Mouse (Mus musculus) MEL (cell line): ENCODE results near the gene Cnn2.
A peak's percentile ranks its signal among the peaks of the same experiment; 100 is the strongest.

Experiments
- CHD2 ChIP-seq: IDR thresholded peaks from 2 replicates; pipeline ENCODE4 v1.6.1; 2011; ENCODE audit warnings: low read length, improper control_type of control experiment
- CTCF ChIP-seq, 3 experiments: IDR thresholded peaks in 2 of 3; conservative IDR thresholded peaks in 1 of 3; 2 replicates each; pipeline ENCODE4 v1.5.1; 2011 to 2012; ENCODE audit warnings: low read length in 3 of 3, low read depth in 2 of 3, mild to moderate bottlenecking in 2 of 3, improper control_type of control experiment in 1 of 3, inconsistent platforms in 1 of 3, mixed read lengths in 1 of 3, moderate library complexity in 1 of 3; ENCODE audit not compliant: control insufficient read depth in 1 of 3, insufficient read depth in 1 of 3, poor library complexity in 1 of 3, severe bottlenecking in 1 of 3
- ELF1 ChIP-seq: IDR thresholded peaks from 2 replicates; pipeline ENCODE4 v1.6.1; 2014; ENCODE audit warnings: low read depth, mild to moderate bottlenecking, inconsistent platforms, low read length, improper control_type of control experiment, moderate library complexity
- EP300 ChIP-seq, 2 experiments: IDR thresholded peaks; 2 replicates each; pipeline ENCODE4 v1.6.1; 2011; ENCODE audit warnings: improper control_type of control experiment in 2 of 2, low read length in 2 of 2, low read depth in 1 of 2, mild to moderate bottlenecking in 1 of 2
- GABPA ChIP-seq: IDR thresholded peaks from 2 replicates; pipeline ENCODE4 v1.6.1; 2012; ENCODE audit warnings: low read depth, mild to moderate bottlenecking, inconsistent platforms, low read length, improper control_type of control experiment, moderate library complexity
- HCFC1 ChIP-seq: IDR thresholded peaks from 2 replicates; pipeline ENCODE4 v1.6.1; 2012; ENCODE audit warnings: low read depth, mild to moderate bottlenecking, inconsistent platforms, low read length, improper control_type of control experiment, moderate library complexity
- MAFK ChIP-seq: IDR thresholded peaks from 2 replicates; pipeline ENCODE4 v1.6.1; 2011; ENCODE audit warnings: low read depth, mild to moderate bottlenecking, low read length, improper control_type of control experiment, borderline replicate concordance
- MXI1 ChIP-seq: IDR thresholded peaks from 2 replicates; pipeline ENCODE4 v1.6.1; 2011; ENCODE audit warnings: mild to moderate bottlenecking, low read depth, low read length, improper control_type of control experiment
- NELFE ChIP-seq: IDR thresholded peaks from 2 replicates; pipeline ENCODE4 v1.6.1; 2011; ENCODE audit warnings: low read depth, low read length, improper control_type of control experiment
- NRF1 ChIP-seq: IDR thresholded peaks from 2 replicates; pipeline ENCODE4 v1.6.1; 2014; ENCODE audit warnings: low read depth, mild to moderate bottlenecking, inconsistent platforms, low read length, improper control_type of control experiment, moderate library complexity; ENCODE audit not compliant: poor library complexity, insufficient read depth, severe bottlenecking
- POLR2A ChIP-seq, 2 experiments: IDR thresholded peaks; 2 replicates each; pipeline ENCODE4 v1.6.1; 2011 to 2012; ENCODE audit warnings: low read length in 2 of 2, mild to moderate bottlenecking in 2 of 2, control low read depth in 1 of 2, improper control_type of control experiment in 1 of 2, low read depth in 1 of 2, moderate library complexity in 1 of 2; ENCODE audit not compliant: control insufficient read depth in 1 of 2, insufficient read depth in 1 of 2, poor library complexity in 1 of 2
- RAD21 ChIP-seq: IDR thresholded peaks from 2 replicates; pipeline ENCODE4 v1.6.1; 2011; ENCODE audit warnings: mild to moderate bottlenecking, low read depth, low read length, improper control_type of control experiment
- TAL1 ChIP-seq: IDR thresholded peaks from 2 replicates; pipeline ENCODE4 v1.6.1; 2012; ENCODE audit warnings: mild to moderate bottlenecking, inconsistent platforms, low read length, moderate library complexity, mixed read lengths
- USF1 ChIP-seq: IDR thresholded peaks from 2 replicates; pipeline ENCODE4 v1.6.1; 2014; ENCODE audit warnings: low read depth, mild to moderate bottlenecking, inconsistent platforms, low read length, improper control_type of control experiment, moderate library complexity

DNA sequence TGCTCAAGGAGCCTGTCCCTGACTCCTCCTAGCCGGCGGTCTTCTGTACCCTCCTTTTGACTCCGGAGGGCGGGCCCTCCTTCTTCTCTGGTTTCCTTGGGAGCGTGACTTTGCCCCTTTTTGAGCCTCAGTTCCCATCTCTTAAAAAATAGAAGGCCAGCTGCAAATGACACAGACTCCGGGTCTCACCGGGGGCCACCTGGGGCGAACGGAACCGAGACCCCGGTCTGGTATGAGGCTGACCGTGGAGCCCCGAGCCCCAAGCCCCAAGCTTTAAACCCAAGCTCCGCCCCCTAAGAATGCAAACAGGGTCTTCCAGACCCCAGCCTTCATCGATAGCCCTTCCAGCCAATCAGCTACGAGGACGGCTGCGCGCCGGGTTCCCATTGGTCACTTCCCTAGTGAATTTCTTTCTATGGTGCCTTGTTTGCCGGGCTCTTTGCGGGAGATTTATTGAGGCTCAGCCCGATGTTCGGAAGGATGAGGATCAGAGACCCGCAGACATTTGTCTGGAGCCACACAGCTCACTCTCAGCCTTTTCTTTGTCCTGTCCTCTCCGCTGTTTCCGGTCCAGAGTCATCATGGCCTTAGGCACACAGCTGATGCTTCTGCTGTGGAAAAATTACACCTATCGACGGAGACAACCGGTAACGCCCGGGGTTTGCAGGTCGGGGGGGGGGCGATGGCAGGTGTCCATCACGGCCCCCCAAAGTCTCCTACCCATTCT lies 8.8 kb downstream of the Cnn2 start:
- TF ChIP-seq RAD21, result no peak
- no peak for TF ChIP-seq TAL1
- peak; percentile 23 for TF ChIP-seq HCFC1
- peak; percentile 62 for TF ChIP-seq MXI1
- peak in 1 of 2 experiments; percentile 84; a peak in 3 of 4 replicates for TF ChIP-seq POLR2A (IDR thresholded peaks at IDR 0.05; ENCODE audit: control insufficient read depth in 1 of 2, insufficient read depth in 1 of 2, low read depth in 1 of 2, low read length in 2 of 2, poor library complexity in 1 of 2)
- TF ChIP-seq ELF1, result no peak
- TF ChIP-seq GABPA, result no peak
- no peak for TF ChIP-seq MAFK
- no peak for TF ChIP-seq CHD2
- no peak; a peak in 1 of 4 replicates for TF ChIP-seq EP300 (IDR thresholded peaks at IDR 0.05; ENCODE audit: low read depth in 1 of 2, low read length in 2 of 2)
- TF ChIP-seq USF1, result no peak
- no peak for TF ChIP-seq CTCF (IDR thresholded peaks at IDR 0.05 in 2 of 3, conservative IDR thresholded peaks at IDR 0.05 in 1 of 3; ENCODE audit: control insufficient read depth in 1 of 3, insufficient read depth in 1 of 3, low read depth in 2 of 3, low read length in 3 of 3, poor library complexity in 1 of 3, severe bottlenecking in 1 of 3)
- no peak; the same call in 1 of the 2 replicates for TF ChIP-seq NELFE
- TF ChIP-seq NRF1, result 0 out of 2 replicates have a peak, but pooled peaks have one; percentile 18
